Mouse (Mus musculus): ENCODE measurements around the gene Ntf5.

- TF ChIP-seq CTCF (conservative IDR thresholded peaks at IDR 0.05 in 1 of 2, IDR thresholded peaks at IDR 0.05 in 1 of 2; ENCODE audit: low read depth in 2 of 2, low read length in 2 of 2) (no peak), POLR2AphosphoS2 (IDR thresholded peaks at IDR 0.05; ENCODE audit: low read depth, low read length) (no peak), POLR2A (IDR thresholded peaks at IDR 0.05; ENCODE audit: low read depth, low read length) (no peak), RAD21 (IDR thresholded peaks at IDR 0.05; ENCODE audit: low read depth, low read length) (no peak), TBP (conservative IDR thresholded peaks at IDR 0.05; ENCODE audit: low read depth, low read length) (no peak), NELFE (IDR thresholded peaks at IDR 0.05; ENCODE audit: low read depth, low read length) (no peak), IRF4 (IDR thresholded peaks at IDR 0.05; ENCODE audit: low read depth, low read length) (no peak), MYC (IDR thresholded peaks at IDR 0.05; ENCODE audit: low read depth, low read length) (no peak), JUND (conservative IDR thresholded peaks at IDR 0.05; ENCODE audit: low read depth, low read length) (no peak), EP300 (IDR thresholded peaks at IDR 0.05; ENCODE audit: low read length) (no peak), MAX (IDR thresholded peaks at IDR 0.05; ENCODE audit: low read length) (no peak), GABPA (IDR thresholded peaks at IDR 0.05; ENCODE audit: insufficient replicate concordance, low read depth, low read length) (no peak), MXI1 (IDR thresholded peaks at IDR 0.05; ENCODE audit: low read depth, low read length) (no peak)
Observed at GRCm38 (mm10) chr7:45454971-45455370, 41.5 kb downstream of the Ntf5 start.

All from CH12.LX (cell line).